Mouse (Mus musculus): Measurements from ENCODE around the gene Nfia.

Nfia gene

GRCm38 (mm10) chr4:98104911-98105702 is 332.6 kb downstream of the Nfia start:
- no peak for DNase-seq (ENCODE audit: low spot score)

- peak; percentile 35 for DNase-seq (ENCODE audit: low spot score)
These were observed 333.4 kb downstream of the Nfia start for GRCm38 (mm10) chr4:98105971-98106370.

GRCm38 (mm10) chr4:98106445-98107092 is 334.0 kb downstream of the Nfia start:
- peak; percentile 86 for DNase-seq (ENCODE audit: low spot score)

- peak; percentile 31 for DNase-seq (ENCODE audit: low spot score)
These were observed 334.5 kb downstream of the Nfia start for GRCm38 (mm10) chr4:98107093-98107453.

GRCm38 (mm10) chr4:98107936-98108675 is 335.6 kb downstream of the Nfia start:
- peak; percentile 65 for DNase-seq (ENCODE audit: low spot score)

- DNase-seq (ENCODE audit: low spot score): peak; percentile 97
These were observed 336.1 kb downstream of the Nfia start for GRCm38 (mm10) chr4:98108676-98109016.

- DNase-seq (ENCODE audit: low spot score): peak; percentile 84
These were observed 336.5 kb downstream of the Nfia start for GRCm38 (mm10) chr4:98109064-98109463.

- no peak for DNase-seq (ENCODE audit: low spot score)
These were observed 337.4 kb downstream of the Nfia start for GRCm38 (mm10) chr4:98109911-98110310.

- no peak for DNase-seq (ENCODE audit: low spot score)
These were observed 340.9 kb downstream of the Nfia start for GRCm38 (mm10) chr4:98113289-98114024.

GRCm38 (mm10) chr4:98114966-98115365 is 342.4 kb downstream of the Nfia start:
- no peak for DNase-seq (ENCODE audit: low spot score)

- no peak for DNase-seq (ENCODE audit: low spot score)
These were observed 342.9 kb downstream of the Nfia start for GRCm38 (mm10) chr4:98115401-98115800.

- DNase-seq (ENCODE audit: low spot score): no peak
These were observed 343.5 kb downstream of the Nfia start for GRCm38 (mm10) chr4:98116046-98116445.

GRCm38 (mm10) chr4:98118126-98118525 is 345.6 kb downstream of the Nfia start:
- no peak for DNase-seq (ENCODE audit: low spot score)

- DNase-seq (ENCODE audit: low spot score): no peak
These were observed 346.5 kb downstream of the Nfia start for GRCm38 (mm10) chr4:98118761-98119675.

- DNase-seq (ENCODE audit: low spot score): no peak
These were observed 347.5 kb downstream of the Nfia start for GRCm38 (mm10) chr4:98119949-98120531.

GRCm38 (mm10) chr4:98120706-98121340 is 348.3 kb downstream of the Nfia start:
- no peak for DNase-seq (ENCODE audit: low spot score)

GRCm38 (mm10) chr4:98126003-98126677 is 353.6 kb downstream of the Nfia start:
- DNase-seq (ENCODE audit: low spot score): no peak

GRCm38 (mm10) chr4:98130798-98131197 is 358.3 kb downstream of the Nfia start:
- no peak for DNase-seq (ENCODE audit: low spot score)

- DNase-seq (ENCODE audit: low spot score): no peak
These were observed 361.5 kb downstream of the Nfia start for GRCm38 (mm10) chr4:98134027-98134426.

GRCm38 (mm10) chr4:98136072-98136471 is 363.5 kb downstream of the Nfia start:
- DNase-seq (ENCODE audit: low spot score): no peak

Data from embryo, embryonic 10.5 days (tissue).